Mouse (Mus musculus): Measurements from ENCODE around the gene Rrbp1.

DNA sequence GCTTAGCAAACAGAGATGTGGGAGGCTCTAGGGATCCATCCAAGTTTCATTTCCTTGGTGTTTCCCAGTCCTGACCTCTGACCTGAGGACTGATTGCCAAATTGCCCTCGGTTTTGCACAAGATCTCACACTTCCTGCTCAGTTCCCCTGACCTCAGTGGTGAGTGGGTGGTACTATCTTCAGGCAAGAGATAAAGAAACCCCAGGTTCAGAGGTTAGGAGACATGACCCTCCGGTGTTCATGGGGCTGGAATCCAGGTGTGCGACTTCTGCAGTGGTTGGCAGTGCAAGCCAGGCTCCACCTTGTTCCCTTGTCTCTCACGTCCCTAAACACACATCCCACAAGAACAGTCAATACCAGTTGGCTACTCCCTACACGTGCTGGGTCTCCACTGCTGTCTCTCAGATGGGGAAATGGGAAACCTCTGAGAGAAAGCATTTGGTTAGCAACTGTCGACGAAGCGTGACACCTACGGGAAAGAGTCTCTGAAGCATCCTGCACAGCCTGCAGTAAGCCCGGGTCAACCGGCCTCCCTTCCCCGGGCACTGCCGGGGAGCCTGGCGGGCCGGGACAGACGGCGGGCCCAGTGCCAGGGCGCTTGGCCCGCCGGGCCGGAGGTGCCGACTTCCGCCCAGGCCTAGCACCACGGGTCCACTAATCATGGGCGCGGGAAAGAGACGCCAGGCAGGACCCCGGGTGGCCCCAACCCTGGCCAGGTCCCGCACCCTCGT is 1.3 kb downstream of the Rrbp1 start:
- TF ChIP-seq CTCF (IDR thresholded peaks at IDR 0.05; ENCODE audit: low read depth, low read length): no peak
- no peak for TF ChIP-seq GATA1 (IDR thresholded peaks at IDR 0.05; ENCODE audit: borderline replicate concordance, low read length)
- TF ChIP-seq POLR2AphosphoS5 (IDR thresholded peaks at IDR 0.05; ENCODE audit: insufficient replicate concordance, low read depth, low read length): no peak
